Mouse (Mus musculus): ENCODE data around the gene Uckl1. TPM values are rescaled to one million over a fixed set of nuclear protein-coding genes. Genes with fewer than 3 reads are reported as not detected.

The Uckl1 gene
- total RNA-seq, 2 experiments from 2014 or later, result 41.2 to 42.9 TPM

DNA sequence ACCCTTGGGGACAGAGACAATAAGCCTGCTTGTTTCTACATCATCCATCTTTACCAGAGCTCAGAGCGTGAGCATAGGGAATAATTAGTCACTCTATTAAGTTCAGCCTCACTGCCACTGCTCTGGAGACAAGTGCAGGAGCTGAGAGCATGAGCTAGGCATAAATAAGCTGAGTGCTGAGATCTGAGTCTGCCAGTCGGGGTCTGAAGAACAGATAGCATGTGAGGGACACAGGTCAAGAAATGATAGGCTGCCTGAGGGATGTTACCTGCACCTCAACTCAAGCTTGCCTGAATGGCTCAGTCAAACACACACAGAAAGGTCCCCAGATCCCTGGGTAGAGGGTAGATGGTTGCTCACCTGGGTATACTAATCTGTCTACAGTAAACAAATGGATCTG is 7.6 kb downstream of the Uckl1 start:
- intact Hi-C loops (cut with DNase I), result loop anchor here (5.0 kb wide), 1 partner anchor 185 kb away; no protein-coding TSS in a partner anchor
- DNase-seq (ENCODE audit: low spot score in 2 of 2), result no peak

DNA sequence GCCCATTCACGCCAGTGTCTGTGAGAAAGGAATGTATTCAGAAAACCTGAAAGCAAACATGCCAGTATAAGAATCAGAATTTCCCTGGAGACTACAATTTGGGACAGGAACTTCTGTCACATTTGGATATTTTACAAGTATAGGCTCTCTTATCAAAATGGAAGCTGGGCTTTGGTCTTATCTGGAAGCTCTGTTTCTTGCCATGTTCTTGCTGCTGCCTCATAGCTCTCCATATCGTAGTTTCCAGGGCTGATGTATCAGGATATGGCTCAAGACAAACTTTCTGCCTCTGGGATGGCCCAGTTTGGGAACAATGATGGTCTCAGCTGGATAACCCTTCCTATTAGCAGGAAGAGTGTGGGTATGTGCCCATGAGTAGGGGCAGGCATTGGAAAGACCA is 8.1 kb downstream of the Uckl1 start:
- DNase-seq (ENCODE audit: low spot score in 2 of 2), result no peak
- intact Hi-C loops (cut with DNase I), result loop anchor here (5.0 kb wide), 1 partner anchor 184 kb away; no protein-coding TSS in a partner anchor

DNA sequence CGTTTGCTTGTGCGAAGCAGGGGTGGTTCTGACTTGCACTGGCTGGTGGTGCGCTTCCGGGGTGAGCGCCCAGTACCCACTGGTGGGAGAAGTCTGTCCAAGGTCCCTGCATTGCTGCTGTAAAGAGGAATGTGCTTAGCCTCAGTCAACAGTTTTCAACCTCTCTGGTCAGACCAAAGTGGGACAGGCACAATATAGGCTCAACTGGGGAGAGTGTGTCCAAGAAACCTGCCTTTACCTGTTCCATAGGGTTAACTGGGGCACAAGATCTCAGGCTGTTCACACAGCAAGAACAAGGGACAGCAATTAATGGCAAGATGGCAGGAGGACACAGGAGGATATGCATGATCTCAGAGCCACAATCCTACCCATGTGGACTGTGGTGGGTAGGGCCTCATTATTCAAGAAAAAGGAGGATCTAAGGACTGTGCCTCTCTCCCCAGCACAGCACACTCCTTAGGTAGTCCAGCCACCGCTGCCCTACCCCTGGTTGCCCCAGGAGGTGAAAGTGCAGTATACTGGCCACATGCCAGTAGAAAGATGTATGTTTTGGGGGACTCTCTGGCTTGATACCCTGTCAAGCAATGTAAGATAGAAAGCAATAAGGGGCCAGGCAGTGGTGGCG is 9.7 kb downstream of the Uckl1 start:
- DNase-seq (ENCODE audit: low spot score in 2 of 2), result no peak
- intact Hi-C loops (cut with DNase I), result loop anchor here (5.0 kb wide), 1 partner anchor 183 kb away; no protein-coding TSS in a partner anchor

DNA sequence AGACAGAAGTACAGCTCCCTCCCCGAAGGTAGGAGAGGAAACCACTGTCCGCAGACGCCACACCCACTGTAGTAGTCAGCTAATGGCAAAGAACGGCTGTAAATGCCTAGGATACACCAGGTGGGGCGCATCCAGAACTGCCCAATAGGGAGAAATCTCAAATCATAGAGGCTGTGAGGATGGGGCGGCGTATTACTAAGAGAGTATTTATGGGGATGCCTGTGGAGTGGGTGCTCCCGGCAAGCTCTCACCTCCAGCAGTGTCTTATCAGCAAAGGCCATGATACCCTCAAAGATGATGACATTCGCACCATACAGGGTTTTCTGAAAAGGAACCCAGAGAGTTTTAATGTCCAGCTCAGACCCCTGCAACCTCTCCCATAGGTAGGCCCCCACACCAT is 10.7 kb downstream of the Uckl1 start:
- intact Hi-C loops (cut with DNase I), result no loop called here
- no peak for DNase-seq (ENCODE audit: low spot score in 2 of 2)

DNA sequence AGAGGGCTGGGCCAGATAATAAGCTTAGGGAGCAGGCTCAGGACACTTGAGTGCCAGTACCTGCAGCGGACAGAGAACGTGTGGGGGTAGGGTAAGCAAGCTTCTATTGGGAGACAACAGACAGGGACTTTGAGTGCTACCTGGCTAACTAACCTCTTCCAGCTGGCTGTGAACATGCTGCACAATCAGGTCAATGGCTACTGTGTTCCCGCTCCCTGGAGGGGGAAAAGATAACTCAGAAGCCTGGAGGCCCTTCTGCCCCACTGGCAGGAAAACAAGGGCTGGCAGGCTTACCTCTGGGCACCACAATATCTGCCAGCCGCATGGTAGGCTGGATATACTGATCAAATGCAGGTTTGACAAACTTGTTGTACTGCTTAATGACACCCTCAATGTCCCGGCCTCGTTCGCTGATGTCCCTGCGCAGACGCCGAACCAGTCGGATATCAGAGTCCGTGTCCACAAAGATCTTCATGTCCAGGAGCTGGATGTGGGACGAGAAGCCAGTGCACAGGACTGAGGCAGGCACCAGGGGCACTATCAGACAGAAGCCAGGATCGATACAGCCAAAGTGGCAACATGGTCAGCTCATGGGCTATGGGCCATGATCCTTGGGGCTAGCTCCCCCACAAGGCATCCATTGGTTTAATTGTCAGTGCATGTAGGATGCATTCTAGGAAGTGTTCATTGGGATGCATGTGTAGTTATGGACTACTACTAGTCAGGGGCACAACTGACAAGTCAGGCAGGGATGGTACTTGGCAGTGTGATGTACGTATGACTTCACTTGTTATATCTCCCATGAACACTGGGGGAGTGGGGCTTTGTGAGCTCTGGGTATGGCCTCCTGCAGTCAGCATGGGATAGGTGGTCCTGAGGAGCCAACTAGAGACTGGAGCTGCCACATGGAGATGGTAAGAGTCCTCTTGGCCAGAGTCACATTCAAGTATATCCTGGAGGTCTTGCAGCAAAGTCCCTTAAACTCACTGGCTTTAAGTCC is 11.5 kb downstream of the Uckl1 start:
- no peak for DNase-seq (ENCODE audit: low spot score in 2 of 2)
- intact Hi-C loops (cut with DNase I), result no loop called here

DNA sequence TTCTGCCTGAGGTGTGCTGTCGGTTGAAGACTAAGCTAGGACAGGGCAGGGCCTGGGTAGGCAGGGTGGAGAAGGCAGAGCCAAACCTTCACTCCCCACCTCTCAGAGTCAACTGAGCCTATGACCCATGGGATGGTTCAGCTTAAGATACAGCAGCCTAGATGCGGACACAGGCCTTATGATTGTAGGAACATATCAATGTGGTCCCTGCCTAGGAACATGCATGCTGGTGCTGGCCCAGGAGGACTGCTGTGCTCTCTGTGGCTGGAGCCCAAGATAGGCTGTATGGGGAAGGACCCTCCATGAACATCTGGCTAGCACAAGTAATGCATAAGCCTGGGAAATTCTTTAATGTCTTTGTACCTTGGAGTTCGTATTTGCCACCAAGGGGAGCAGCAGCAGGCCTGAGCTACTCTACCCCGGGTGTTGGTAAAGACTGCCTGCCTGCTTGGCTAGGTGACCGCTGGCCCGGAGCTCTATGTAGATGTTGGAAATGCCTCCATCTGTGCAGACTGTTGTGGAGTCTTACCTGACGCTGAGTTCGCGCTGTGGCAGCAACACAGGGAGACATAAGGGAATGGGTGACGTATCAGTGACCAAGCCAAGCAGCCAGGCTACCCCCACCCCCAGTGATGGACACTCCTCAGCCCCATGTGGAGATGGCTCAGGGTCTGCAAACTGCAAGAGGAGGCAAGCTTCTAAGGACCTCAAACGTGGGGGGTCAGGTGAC is 12.6 kb downstream of the Uckl1 start:
- DNase-seq (ENCODE audit: low spot score in 2 of 2), result no peak
- intact Hi-C loops (cut with DNase I), result no loop called here

DNA sequence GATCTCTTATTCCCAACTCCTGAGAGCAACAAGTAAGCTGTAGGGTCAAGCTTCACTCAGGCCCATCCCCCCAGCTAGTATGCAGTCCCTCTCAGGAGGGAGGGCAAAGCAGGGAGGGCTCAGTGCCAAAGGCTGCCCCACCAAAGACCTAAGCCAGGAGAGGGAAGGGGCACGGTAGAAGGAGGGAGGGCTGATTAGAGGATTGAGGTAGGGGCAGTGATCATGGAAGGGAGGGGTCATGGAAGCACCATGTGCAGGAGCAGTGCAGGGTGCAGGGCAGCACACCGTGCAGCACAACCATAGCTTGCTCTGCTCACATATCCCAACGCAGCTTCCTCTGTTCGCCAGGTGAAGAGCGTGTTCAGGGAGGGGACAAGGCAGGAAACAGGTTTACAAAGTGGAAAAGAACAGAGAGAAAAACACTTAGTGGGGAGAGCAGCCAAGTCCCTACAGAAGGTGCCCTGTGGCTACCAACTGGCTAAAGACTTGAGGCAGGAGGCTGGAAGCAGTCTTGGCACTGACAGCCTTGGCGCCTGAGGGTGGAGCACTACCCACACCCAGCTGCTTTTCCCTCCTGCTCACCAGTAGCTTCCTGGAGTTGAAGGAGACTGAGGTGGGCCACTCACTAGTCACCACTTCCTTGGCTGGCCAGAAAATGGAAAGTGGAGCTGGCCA is 13.6 kb downstream of the Uckl1 start:
- no peak for DNase-seq (ENCODE audit: low spot score in 2 of 2)
- intact Hi-C loops (cut with DNase I), result no loop called here

DNA sequence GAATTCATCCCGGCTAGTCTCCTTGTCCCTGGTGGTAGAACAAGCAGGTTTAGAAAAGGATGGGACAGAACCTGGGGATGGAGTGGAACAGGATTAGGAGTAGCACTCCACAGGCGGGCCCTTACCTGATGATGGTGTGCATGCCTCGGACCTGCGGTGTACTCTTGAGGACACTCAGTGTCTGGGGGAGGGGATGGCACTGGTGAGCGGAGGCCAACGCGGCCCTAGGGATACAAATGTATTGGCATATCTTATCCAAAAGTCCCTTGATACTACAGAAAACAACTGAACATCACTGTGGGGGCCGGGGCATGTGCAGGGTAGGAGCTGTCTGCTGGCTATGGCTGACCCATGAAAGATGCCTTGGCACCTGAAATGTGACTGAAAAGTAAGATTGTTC is 14.3 kb downstream of the Uckl1 start:
- intact Hi-C loops (cut with DNase I), result no loop called here
- DNase-seq (ENCODE audit: low spot score in 2 of 2), result no peak

DNA sequence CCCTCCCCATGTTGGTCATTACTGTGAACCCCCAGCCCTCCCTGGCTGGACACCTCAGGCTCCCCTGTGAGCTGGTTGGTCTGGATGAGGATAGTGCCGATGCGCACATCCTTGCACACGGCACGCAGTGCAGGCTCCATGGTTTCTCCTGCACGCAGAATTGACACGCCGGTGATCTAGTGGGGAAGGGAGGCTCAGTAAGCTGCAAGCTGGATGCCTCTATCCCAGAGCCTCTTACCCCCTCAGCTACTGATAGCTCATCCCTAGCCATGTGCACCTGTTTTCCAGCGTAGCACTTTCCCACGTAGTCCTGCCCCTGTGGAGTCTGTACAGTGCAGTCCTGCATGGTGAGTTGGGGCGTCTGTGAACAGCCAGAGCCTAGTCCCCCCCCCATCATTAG is 14.8 kb downstream of the Uckl1 start:
- intact Hi-C loops (cut with DNase I), result no loop called here

DNA sequence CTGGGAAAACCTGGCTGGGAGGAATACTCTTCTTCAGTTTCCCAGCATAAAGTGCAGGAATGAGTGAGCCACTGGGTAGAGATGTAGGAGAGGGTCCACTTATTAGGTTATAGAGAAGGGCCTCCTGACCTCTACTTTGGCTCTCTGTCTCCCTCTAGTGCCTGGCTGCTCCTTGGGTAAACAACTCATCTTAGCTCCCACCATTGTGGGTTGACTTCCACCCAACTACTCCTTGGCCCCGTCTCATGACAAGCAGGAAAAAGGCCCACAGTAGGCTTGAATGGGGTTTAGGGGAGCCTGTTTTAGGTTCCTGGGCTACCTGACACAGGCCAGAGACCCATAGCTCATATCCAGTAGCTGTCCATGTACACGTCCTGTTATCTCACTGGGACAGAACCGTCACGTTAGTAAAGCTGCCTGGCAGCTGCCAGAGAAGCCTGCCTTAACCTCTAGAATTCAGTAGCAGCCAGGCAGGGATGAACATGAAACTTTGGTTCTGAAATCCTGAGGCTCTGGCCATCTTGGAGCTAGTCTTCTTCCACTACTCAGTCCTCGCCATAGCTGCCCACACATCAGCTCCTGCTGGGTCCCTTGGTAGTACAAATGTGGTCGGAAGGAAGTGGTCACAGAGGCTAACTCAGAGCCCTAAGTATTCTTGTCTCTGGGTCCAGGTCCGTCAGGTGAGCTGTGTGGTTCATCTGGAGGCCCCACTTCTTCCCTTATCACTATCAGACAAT is 16.3 kb downstream of the Uckl1 start:
- intact Hi-C loops (cut with DNase I), result no loop called here
- no peak for DNase-seq (ENCODE audit: low spot score in 2 of 2)

More for the DNA sequence above, 14.8 kb downstream of the Uckl1 start:
- no peak for DNase-seq (ENCODE audit: low spot score in 2 of 2)

DNA sequence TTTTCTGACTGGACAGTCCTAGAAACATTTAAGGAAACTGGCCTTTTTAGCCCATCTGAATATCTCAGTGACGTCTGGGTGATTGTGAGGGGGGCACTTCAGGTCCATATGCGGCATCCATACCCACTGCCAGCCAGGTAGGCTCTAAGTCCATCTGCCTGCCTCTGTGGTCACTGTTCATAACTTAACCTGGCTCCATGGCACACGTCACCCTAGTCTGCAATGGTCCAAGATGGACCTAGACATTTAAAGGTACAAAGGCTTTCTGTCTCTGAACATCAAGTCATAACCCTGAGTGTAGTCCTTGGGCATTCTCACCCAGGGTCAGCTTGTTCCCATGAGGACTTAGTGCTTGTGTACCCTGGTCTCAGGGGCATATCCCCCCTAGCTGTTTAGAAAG is 17.4 kb downstream of the Uckl1 start:
- no peak for DNase-seq (ENCODE audit: low spot score in 2 of 2)
- intact Hi-C loops (cut with DNase I), result no loop called here

DNA sequence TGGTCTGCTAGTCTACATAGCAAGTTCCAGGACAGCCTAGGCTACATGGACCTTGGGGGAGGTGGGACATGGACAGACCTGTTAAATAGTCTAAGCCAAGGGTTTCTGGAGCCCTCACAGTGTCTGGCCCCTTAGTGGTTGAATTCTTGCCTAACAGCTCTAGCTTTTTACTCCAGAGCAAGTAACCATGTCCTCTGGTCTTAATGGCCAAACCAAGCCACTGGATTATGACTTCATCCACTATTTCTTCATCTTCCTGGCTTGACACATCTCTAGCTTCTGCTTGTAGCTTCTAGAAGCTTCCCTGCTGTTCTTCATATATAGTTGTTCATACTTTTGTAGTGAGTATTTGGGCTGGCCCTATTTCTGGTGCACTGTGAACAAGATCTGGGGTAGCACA is 30.9 kb downstream of the Uckl1 start:
- intact Hi-C loops (cut with DNase I), result no loop called here
- no peak for DNase-seq (ENCODE audit: low spot score in 2 of 2)

DNA sequence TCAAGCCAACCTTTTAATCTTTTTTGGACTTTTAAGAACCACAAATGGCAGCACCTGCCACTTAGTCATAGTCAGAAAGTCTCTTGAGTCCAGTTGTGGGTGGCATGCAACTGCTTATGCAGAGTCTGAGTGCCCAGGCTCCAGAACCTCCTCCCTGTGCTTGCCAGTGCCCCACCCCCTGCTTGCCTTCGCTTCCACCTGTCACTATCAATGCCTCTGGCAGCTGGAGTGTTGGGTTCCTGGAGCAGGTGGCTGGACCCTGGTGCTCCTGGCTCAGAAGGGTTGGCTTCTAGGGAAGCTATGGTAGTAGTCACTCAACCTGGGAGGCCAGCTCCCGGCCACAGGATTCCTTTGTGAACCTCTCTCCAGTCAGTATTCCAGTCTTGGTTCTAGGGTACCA is 34.5 kb downstream of the Uckl1 start:
- intact Hi-C loops (cut with DNase I), result no loop called here
- no peak for DNase-seq (ENCODE audit: low spot score in 2 of 2)

DNA sequence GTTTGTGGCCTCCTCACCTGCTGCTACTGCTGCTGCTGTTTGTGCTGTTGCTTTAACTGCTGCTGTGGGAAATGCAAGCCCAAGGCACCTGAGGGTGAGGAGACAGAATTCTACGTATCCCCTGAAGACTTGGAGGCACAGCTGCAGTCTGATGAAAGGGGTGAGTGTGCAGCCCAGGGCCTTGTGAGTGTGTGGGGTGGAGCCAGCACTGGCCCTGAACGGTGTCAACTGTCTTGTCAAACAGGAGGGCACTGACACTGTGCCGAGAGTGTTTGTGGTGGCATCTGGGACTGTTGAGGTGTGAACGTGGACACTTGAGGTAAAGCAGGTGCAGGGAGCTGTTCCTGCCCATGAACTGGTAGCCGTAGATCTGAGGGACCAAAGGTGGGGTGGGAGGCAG is 36.0 kb downstream of the Uckl1 start:
- no peak for DNase-seq (ENCODE audit: low spot score in 2 of 2)
- intact Hi-C loops (cut with DNase I), result no loop called here

DNA sequence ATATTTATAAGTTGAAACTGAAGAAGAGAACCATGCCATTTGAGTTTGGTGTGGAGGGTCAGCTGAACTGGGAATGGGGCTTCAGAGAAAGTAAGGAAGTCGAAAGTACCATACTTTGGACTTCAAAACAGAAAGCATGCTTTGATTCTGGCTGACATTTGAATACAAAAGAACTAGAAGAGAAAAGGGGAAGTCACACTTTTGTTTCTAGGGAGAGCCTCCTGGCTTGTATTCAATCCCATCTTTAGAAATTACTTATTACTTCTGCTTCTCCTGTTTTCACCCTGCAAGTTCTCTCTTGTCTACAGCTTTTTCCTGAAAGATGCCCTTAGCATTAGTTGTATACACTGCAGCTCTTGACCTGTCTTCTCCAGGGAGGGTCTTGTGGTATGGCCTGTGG is 36.5 kb downstream of the Uckl1 start:
- intact Hi-C loops (cut with DNase I), result no loop called here
- no peak for DNase-seq (ENCODE audit: low spot score in 2 of 2)

DNA sequence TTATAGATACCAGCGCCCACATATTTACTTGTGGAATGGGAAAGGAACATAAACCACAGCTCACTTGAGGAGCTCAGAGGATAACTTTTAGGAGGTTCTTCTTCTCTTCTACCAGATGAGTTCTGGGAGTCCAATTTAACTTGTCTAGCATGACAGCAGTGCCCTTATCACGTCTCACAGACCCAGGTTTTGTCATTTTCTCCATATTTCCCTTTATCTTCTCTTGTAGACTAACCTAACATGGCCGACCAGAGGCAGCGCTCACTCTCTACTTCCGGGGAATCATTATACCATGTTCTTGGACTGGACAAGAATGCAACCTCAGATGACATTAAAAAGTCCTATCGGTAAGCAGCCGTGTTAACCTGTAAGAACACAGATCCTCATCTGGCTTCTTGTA is 38.5 kb downstream of the Uckl1 start:
- intact Hi-C loops (cut with DNase I), result no loop called here
- no peak for DNase-seq (ENCODE audit: low spot score in 2 of 2)

DNA sequence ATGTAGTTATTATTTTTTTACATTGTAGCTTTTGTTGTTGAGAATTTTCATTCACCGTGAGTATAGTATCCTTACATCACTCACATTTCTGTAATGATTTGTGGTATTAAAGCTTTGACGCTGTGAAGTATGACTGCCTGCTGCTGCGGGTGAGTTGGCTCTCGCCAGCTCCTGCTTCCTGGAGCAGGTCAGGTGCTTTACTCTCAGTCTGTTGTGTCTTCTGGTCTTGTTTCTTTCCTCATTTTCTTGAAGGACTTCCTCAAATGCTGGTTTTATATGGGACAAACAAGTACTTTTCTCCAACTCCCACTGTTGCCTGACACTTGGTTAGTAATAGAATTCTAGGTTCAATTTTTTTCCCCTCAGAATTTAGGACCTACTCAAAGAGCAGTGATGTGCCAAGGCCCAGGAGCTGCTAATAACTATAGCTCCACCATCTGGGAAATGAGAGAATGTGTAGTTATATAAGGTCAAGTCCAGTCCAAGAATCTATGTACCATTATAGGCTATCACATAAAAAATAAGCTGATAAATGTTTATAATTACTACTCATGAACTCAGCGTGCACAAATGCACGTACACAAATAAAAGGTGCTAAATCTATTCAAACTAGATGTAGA is 42.8 kb downstream of the Uckl1 start:
- intact Hi-C loops (cut with DNase I), result no loop called here
- DNase-seq (ENCODE audit: low spot score in 2 of 2), result no peak

DNA sequence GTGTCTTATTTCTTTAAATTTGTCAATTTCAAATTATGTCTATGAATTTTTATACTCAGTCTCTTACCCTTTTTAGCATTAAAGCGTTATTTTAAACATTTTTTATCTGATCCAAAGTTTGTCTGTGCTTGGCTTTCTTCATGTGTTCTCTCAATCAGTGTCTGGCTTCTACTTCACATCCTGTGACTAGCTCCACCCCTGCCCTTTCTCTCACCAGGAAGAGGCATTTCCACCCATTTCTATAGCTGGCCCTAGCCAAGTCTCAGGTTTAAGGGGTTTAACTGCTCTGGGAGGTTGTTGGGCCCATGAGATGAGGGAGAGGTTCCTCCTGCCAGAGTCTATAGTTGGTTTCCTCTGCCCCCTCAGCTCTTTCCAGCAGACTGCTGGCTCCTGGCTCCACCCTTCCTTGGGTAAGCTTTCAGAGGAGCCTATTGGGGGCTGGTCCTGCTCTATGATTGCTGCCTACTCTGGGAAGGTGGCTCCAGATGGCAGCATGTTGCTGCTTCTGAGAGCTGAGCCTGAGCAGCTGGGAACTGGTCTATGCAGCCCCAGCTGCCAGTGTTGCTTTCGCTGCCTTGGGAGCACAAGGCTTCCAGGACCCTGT is 47.1 kb downstream of the Uckl1 start:
- intact Hi-C loops (cut with DNase I), result no loop called here

More for the DNA sequence above, 47.1 kb downstream of the Uckl1 start:
- DNase-seq (ENCODE audit: low spot score in 2 of 2), result peak; percentile 65 to 82

Measured in left cerebral cortex, postnatal 14 days (tissue).